In genomic region chr17:63467866-63468265, GRCm38 (mm10) we compare ENCODE assay signal across 9 mouse cellular contexts. TPM values are rescaled to one million over a fixed set of nuclear protein-coding genes. Genes with fewer than 3 reads are reported as not detected.
DNase-seq lines count a peak whose midpoint lies in the region; ATAC-seq and TF ChIP-seq lines count a peak whose summit lies in the region.
"Had no signal": no experiment of that assay in that cellular context is flagged by ENCODE, and none has a peak within 500 bp of the region (broad histone marks: within the 10 kb centered on the region; RNA-seq: fewer than 3 reads in every experiment).

No protein-coding gene starts in this region.

- peak; percentile 91 for TF ChIP-seq EP300 in heart, adult 2 months (IDR thresholded peaks at IDR 0.05; ENCODE audit: insufficient read depth, low read depth, low read length)

- no peak overlapping the region for H3K4me3 ChIP-seq in heart, adult 2 months
- no peak overlapping the region for H3K4me3 ChIP-seq in heart, embryonic 10.5 days
- no peak overlapping the region for H3K4me3 ChIP-seq in embryonic facial prominence, embryonic 11.5 days (ENCODE audit: low read depth, low read length)
- H3K4me3 ChIP-seq: megakaryocyte, embryonic 14.5 days had no signal

- DNase-seq in heart, adult 2 months = peak; percentile 57 to 60
- DNase-seq in heart, embryonic 10.5 days (ENCODE audit: low spot score) = no peak
- peak; percentile 58 to 72 for DNase-seq in adrenal gland, postnatal 36 days
- DNase-seq in embryonic facial prominence, embryonic 11.5 days (ENCODE audit: low spot score) = peak; percentile 82
- DNase-seq in heart, postnatal 10 days = peak; percentile 83 to 86
- DNase-seq in layer of hippocampus, adult 9-10 months (ENCODE audit: low spot score) = peak; percentile 51
- DNase-seq in right cerebral cortex, postnatal 4 days = peak; percentile 48

- no peak for TF ChIP-seq POLR2A in heart, adult 2 months (IDR thresholded peaks at IDR 0.05; ENCODE audit: insufficient read depth, low read depth, low read length)

- H3K4me2 ChIP-seq in embryonic facial prominence, embryonic 11.5 days (ENCODE audit: low read depth, low read length) = no peak overlapping the region

- WGBS in heart, adult 2 months = 6% methylated on average over 6 of the region's 6 CpGs
- WGBS in heart, embryonic 10.5 days = 11% methylated on average over 6 of the region's 6 CpGs
- WGBS in embryonic facial prominence, embryonic 11.5 days = 8% methylated on average over 6 of the region's 6 CpGs

- H3K79me2 ChIP-seq in heart, adult 2 months (replicated peaks; ENCODE audit: control insufficient read depth, insufficient read depth, low read length) = 0 out of 2 replicates have a peak, but pooled peaks cover under 1% of the 10 kb centered on the region

- intact Hi-C loops in heart, adult 2 months (cut with DNase I) = loop anchor here (1.0 to 2.0 kb wide), 3 partner anchors 34 to 144 kb away; no protein-coding TSS in a partner anchor
- intact Hi-C loops in heart, postnatal 10 days (cut with DNase I) = loop anchor here (1.0 kb wide), 3 partner anchors 34 to 144 kb away; no protein-coding TSS in a partner anchor

- H3K9ac ChIP-seq in heart, adult 2 months (ENCODE audit: low read depth, low read length) = no peak overlapping the region
- H3K9ac ChIP-seq in embryonic facial prominence, embryonic 11.5 days (replicated peaks; ENCODE audit: low read length) = no peak overlapping the region

- no peaks in the 10 kb centered on the region for H3K9me3 ChIP-seq in heart, embryonic 10.5 days
- no peaks in the 10 kb centered on the region for H3K9me3 ChIP-seq in embryonic facial prominence, embryonic 11.5 days (replicated peaks; ENCODE audit: control insufficient read depth, low read length)
- H3K9me3 ChIP-seq: megakaryocyte, embryonic 14.5 days had no signal

- H3K27ac ChIP-seq in heart, adult 2 months = no peak overlapping the region
- no peak overlapping the region for H3K27ac ChIP-seq in heart, embryonic 10.5 days
- H3K27ac ChIP-seq in embryonic facial prominence, embryonic 11.5 days (replicated peaks; ENCODE audit: low read depth, low read length) = no peak overlapping the region

- TF ChIP-seq CTCF in heart, adult 2 months (IDR thresholded peaks at IDR 0.05) = peak; percentile 95

- H3K4me1 ChIP-seq in heart, adult 2 months (ENCODE audit: control insufficient read depth, insufficient read depth, low read length) = peaks cover 2% of the 10 kb centered on the region
- H3K4me1 ChIP-seq in heart, embryonic 10.5 days = peaks cover 14% of the 10 kb centered on the region
- H3K4me1 ChIP-seq in embryonic facial prominence, embryonic 11.5 days (ENCODE audit: control insufficient read depth, insufficient read depth, low read length) = no peaks in the 10 kb centered on the region

- peaks cover 4% of the 10 kb centered on the region for H3K36me3 ChIP-seq in heart, adult 2 months (ENCODE audit: control insufficient read depth, insufficient read depth, low read length)
- 0 out of 2 replicates have a peak, but pooled peaks cover 3% of the 10 kb centered on the region for H3K36me3 ChIP-seq in heart, embryonic 10.5 days
- H3K36me3 ChIP-seq in embryonic facial prominence, embryonic 11.5 days (replicated peaks; ENCODE audit: control insufficient read depth, insufficient read depth, low read depth, low read length) = no peaks in the 10 kb centered on the region

- no peaks in the 10 kb centered on the region for H3K27me3 ChIP-seq in heart, adult 2 months (ENCODE audit: control insufficient read depth, insufficient read depth, low read length)
- no peaks in the 10 kb centered on the region for H3K27me3 ChIP-seq in heart, embryonic 10.5 days (ENCODE audit: insufficient read depth, poor library complexity, severe bottlenecking)
- H3K27me3 ChIP-seq in embryonic facial prominence, embryonic 11.5 days (ENCODE audit: control insufficient read depth, insufficient read depth, low read length) = no peaks in the 10 kb centered on the region
- H3K27me3 ChIP-seq: megakaryocyte, embryonic 14.5 days had no signal

- no peak for ATAC-seq in embryonic facial prominence, embryonic 11.5 days (replicated peaks; ENCODE audit: insufficient number of reproducible peaks, low FRiP score, low TSS enrichment, low read depth)
- ATAC-seq in megakaryocyte, adult 5-6 weeks (ENCODE audit: poor library complexity, severe bottlenecking) = peak; percentile 94

RNA-seq across cellular contexts. Expression of gene Fbxl17, which starts 32.0 kb away (rescaled TPM):
- 10 to 100 TPM; 25.5 to 25.9 TPM for total RNA-seq in heart, adult 2 months (2021)
- 7.8 and 15.0 TPM in 2 replicates for polyA plus RNA-seq in heart, adult 2 months (2012; rRNA removed)
- 3.2 and 4.2 TPM in 2 replicates for polyA plus RNA-seq in heart, embryonic 10.5 days (2016; fragmentation: Nextera tagmentation; extraction: Ambion mirVana)
- total RNA-seq in adrenal gland, postnatal 36 days (2021) = 10 to 100 TPM; 33.2 to 36.1 TPM
- 6.4 and 7.7 TPM in 2 replicates for polyA plus RNA-seq in embryonic facial prominence, embryonic 11.5 days (2014; fragmentation: Nextera tagmentation; extraction: Ambion mirVana)
- total RNA-seq in heart, postnatal 10 days (2021) = 10 to 100 TPM; 32.5 to 33.9 TPM
- 13.0 and 13.9 TPM in 2 replicates for total RNA-seq in megakaryocyte, adult 5-6 weeks (2015)
- 5.1 and 9.3 TPM in 2 replicates for total RNA-seq in megakaryocyte, adult 5-6 weeks (2017)
